Mouse (Mus musculus): ENCODE data around the gene Slx1b.
"Not testable (repeated sequence)": the region's sequence is repeated elsewhere in the genome, so short reads cannot be mapped to it uniquely, and the experiment has no call there.

The Slx1b gene

DNA sequence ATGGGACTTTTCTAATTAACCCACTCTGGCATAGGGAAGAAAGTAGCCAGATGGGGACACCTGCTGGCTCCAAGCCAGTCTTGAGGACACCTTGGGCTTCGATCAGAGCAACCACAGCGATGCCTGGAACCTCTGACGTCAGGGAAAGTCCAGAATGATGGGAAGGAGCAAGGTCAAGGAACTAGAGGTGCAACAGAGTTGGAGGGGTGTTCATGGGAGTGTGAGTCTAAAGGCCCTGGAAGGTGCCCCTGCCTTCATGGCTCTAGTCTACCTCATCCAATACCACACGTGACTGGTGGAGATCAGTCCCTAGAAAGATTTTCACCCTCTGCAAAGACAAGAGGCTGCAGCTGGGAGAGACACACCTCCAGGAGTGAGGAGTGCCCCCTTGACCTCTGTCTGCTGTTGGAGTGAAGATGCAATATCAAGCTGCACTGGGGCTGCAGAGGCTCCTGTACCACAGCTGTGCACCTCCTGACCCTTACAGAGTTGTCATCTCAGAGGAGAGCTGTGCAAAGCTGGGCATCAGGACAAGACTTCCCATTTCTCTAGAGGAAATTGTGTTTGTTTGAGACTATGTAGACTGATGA lies 18.9 kb downstream of the Slx1b start:
- no peak for DNase-seq (ENCODE audit: low spot score in 2 of 2)

DNA sequence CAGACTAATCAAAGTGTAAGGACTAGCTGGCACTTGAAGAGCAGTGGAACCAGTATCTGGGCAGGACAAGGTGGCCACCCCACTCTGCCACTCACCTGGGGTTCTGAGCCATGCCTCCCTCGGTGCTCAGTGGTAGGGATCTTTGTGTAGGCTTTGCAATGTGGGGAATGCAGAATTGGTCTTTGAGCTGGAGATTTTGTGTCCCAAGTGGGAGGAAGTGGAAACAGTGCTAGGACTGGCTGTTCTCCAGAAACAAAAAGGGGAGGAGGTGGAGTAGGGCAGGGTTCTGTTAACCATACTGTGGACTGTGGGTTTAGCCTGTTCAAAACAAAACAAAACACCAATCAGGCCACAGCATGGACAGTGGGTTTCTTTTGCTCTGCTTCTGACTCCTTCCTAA lies 19.4 kb downstream of the Slx1b start, which contains the start of gene Sult1a1:
Sult1a1 (minus strand) TSS at position 226 of the 400 bp plus-strand sequence.
- peak in 1 of 2 experiments; percentile 39 for DNase-seq (ENCODE audit: low spot score in 2 of 2)

DNA sequence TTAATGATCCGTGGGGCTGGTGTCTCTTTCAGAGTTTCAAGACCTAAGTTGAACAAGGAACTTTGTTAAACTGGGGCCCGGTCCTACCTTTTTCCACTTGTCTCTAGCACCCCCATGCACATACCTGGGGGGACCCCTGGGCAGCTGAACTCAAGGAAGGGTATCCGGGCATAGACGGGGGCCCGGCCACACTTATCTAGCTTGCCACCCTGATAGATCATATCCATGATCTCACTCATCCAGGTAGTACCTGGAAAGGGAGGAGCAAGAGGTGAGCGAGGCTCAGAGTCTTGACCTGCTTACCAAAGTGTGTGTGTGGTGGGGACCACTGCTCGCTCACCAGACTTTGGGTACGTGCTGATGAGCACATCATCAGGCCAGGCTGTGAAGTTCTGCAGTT lies 20.5 kb downstream of the Slx1b start:
- DNase-seq (ENCODE audit: low spot score in 2 of 2) = no peak

DNA sequence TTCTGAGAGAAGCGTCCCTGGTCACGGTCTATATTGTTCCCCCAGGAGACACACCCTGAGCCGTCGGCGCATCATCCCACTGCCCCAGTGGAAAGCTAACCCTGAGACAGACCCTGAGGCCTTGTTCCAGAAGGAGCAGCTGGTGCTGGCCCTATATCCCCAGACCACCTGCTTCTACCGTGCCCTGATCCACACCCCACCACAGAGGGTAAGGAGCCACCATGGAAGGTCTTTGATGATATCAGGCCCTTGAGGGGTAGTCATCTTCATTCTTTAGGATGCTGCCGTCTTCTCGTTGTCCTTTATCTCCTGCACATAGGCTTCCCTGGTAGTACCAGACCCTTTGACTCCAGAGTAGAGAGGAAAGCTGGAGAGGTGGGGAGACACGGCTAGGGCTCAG lies 23.5 kb downstream of the Slx1b start:
- no peak for DNase-seq (ENCODE audit: low spot score in 2 of 2)

DNA sequence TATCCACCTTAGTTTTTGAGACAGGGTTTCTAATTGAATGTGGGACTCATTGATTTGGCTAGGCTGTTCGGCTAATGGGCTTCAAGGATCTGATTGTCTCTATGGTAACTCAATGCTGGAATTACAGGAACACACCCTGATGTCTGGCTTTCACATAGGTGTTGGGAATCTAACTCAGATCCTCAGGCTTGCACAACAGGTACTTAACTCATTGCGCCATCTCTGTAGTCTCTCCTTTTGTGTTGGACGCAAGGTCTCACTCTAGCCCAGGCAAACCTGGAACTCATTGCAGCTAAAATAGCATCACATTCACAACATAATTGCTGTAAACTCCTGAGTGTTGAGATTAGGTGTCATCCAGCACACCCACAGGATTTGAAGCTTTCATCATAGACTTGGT lies 25.4 kb downstream of the Slx1b start:
- DNase-seq (ENCODE audit: low spot score in 2 of 2) = no peak

DNA sequence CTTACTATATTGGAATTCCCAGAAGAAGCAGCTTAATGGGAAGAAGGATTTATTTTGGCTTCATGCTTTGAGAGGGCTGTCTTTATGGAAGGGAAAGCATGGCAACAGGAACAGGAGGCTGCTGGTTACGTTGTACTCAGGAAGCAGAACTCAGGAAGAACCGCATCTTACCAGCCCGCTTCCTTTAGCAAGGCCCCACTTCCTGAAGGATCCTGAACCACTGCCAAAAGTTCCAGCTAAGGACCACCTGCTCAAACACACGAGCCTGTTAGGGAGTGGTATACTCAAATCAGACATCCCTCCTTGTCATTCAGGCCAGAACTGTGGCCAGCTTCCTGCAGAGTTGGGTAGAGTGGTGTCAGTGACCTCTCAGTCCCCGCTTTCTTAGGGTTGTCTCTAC lies 27.1 kb downstream of the Slx1b start:
- DNase-seq (ENCODE audit: low spot score in 2 of 2) = no peak

DNA sequence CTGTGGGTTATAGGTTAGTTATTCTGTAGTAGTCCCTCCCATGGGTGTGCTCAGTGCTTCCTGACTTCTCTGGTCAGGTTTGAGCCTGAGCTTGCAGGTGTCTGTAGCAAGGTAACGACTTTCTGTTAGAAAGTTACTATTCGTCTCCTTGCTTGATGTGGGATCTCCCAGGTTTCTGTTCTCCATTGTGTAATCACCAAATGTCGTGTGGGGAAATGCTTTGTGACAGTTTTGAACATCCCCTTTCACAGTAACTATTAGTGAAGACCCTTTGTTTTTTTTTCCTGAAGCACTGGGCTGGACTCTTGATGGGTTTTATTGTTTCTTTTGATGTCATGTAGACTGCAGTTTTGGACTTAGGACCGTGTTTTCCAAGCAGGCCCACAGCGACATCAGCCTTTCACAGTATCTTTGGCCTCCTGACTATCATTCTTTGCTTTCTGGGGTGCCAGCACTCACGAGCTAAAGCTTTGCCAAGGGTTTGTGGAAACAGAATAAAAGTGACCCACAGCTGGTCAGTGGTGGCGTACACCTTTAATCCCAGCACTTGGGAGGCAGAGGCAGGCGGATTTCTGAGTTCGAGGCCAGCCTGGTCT lies 28.0 kb downstream of the Slx1b start:
- DNase-seq (ENCODE audit: low spot score in 2 of 2) = no peak

DNA sequence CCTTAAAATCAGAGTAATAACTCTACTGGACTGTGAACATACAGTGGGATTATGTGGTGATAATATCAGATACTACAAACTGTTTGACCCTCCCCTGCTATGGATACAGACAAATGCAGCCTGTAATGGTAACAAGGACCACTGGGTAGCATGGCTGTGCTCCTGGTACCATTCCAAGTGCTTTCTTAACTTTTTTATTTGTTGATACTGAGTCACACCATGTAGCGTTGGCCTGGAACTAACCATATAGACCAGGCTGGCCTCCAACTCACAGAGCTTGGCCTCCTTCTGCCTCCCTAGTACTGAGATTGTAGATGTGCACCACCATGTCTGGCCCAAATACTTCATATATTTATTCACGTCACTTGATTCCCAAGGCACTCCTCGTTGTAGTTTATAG lies 30.3 kb downstream of the Slx1b start:
- no peak for DNase-seq (ENCODE audit: low spot score in 2 of 2)

DNA sequence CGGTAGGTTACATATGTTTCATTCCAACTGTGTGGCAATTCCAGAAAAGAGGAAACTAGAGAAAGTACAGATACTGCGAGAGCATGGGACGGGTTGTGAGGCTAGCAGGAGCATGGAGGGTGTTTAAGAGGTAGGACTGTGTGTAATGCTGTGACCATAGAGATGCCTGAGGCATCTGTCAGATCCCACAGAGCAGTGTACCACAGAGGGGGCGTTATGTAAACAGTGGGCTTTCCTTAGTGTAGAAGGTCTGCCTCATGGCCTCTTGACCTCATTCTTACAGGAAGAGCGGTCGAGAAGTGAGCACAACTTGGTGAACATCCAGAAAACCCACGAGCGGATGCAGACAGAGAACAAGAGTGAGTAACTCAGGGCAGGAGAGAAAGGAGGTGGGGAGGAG lies 31.9 kb downstream of the Slx1b start:
- no peak for DNase-seq (ENCODE audit: low spot score in 2 of 2)

DNA sequence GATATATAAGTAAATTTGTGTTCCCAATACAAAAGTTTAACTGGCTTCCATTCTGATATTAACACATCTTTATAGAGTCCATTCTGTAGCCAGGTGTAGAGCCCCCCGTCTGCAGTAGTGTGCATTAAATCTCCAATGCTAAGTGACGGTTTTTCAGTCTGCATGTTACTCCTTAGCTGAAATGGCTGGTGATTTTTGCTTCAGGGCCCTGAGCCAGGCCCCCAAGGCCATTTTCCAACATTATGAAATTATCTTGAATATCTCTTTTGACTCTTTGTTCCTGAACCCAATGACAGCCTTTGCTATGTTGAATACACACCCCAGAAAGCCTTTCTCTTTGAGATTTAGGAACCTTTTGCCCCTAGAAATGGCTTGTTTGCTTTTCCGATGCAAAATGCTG lies 35.8 kb downstream of the Slx1b start:
- no peak for DNase-seq (ENCODE audit: low spot score in 2 of 2)

DNA sequence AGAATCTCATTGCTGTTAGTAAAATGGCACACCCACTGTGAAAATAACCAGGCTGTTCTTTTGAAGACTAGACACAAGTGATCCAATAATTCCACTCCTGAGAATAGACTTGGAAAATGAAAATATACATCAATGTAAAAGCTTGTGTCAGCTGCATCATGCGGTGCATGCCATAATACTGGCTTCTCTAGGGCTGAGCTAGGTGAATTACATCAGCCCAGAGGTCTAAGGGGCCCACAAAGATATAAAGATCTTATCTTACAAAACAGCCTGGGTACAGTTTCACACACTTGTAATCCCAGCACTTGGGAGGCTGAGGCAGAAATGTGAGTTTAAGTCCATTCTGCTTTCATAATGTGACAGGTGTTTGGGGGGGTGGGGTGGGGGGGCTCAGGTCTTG lies 38.1 kb downstream of the Slx1b start:
- no peak for DNase-seq (ENCODE audit: low spot score in 2 of 2)

DNA sequence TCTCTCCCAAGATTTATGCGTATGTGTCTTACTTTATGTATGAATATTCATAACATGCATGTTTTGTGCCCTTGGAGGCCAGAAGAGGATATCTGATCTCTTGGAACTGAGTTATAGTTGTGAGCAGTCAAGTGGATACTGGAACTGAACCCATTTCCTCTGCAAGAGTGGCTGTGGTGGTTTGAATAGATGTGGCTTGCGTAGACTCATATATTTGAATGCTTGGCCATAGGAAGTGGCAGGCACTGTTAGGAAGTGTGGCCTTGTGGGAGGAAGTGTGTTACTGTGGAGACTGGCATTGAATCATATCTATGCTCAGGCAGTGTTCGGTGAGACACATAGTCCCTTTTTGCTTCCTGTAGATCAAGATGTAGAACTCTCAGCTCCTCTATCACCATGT lies 39.9 kb downstream of the Slx1b start:
- DNase-seq (ENCODE audit: low spot score in 2 of 2) = no peak

DNA sequence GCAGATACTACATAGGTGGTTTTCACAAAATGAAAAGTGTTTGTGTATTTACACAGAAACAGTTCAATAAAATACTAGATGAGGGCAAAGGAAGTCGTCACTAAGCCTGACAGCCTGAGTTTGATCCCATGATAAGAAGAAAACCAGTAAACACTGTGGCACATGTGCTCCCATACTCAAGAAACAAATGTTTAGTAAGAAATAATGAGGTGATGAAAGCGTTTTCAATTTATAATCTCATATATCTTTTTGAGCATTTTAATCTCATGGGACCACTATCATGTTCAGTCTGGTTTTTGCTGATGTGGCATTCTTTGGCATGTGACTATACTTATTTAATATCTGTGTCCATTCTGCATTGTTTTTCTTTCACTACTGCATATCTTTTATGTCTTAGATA lies 41.6 kb downstream of the Slx1b start:
- no peak for DNase-seq (ENCODE audit: low spot score in 2 of 2)

DNA sequence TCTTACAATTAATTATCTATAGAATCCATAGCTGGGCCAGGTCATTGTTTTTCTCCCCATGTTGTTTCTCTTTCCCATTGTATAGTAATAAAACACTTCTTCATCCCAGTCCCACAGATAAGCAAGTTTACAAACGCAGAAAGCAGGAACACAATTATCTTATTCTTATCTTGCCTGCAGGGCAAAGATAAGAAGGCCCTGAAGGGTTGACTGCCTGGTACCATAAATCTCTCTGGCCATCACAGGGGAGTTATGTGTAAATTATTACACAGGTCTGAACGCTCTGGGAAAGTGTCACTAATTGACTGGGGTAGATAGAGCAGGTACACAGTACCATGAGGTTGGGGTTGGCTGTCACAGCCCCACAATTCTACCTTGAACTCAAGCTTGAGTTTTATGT lies 44.7 kb downstream of the Slx1b start:
- no peak for DNase-seq (ENCODE audit: low spot score in 2 of 2)

DNA sequence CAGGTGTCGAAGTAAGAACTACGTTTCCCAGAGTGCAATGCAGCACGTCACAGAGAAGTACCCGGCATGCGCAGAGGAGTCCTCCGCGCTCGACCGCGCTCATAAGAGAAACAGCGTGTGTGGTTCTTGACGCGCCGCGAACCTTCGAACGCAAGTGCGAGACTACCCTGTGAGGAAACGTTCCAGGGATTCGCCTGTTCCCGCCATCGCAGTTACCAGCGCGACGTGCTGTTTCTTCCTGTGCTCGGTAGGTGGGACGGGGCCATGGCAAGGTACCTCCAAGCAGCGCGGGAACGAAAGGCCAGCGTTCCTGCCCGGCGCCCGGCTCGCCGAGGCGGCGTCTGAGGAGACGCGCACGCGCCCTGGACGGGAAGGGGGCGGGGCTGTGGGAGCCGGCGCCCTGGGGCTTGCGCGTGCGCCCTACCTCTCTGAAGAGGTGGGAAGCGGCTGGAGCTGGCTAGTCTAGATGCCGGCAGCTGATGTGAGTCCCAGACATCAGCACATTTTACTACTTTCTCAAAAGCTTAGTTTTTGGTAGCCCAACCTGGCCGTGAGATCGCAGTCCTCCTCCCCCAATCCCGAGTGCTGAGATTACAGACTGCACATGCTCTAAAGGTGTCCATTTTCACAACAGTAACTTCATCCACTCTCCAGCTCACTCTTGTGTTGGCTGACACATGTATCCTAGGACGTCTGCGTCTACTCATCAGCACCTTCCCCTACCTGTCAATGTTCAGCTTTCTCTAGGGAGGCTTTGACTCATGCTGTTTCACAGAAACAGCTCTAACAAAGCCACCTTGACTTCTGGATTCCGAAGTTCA lies 46.1 kb downstream of the Slx1b start, which contains the start of gene Sgf29:
Sgf29 (plus strand) TSS at position 79 of the 821 bp plus-strand sequence.
- peak; percentile 86 to 93 for DNase-seq (ENCODE audit: low spot score in 2 of 2)

DNA sequence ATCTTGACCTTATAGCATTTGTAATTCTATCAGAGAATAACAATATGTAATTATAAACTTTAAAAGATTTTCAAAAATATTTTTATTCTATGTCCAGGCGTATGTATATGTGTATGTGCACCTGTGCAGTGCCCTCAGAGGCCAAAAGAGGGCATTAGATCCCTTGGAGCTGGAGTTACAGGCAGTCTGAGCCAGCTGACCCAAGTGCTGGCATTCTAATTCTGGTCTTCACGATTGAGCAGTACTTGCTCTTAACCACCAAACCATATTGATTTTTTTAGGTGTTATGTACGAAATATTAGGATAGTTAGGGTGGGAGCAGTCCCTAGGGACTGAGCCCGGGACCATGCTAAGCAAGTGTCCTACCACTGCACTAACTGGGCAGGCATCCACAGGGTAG lies 47.1 kb downstream of the Slx1b start:
- DNase-seq (ENCODE audit: low spot score in 2 of 2) = no peak

DNA sequence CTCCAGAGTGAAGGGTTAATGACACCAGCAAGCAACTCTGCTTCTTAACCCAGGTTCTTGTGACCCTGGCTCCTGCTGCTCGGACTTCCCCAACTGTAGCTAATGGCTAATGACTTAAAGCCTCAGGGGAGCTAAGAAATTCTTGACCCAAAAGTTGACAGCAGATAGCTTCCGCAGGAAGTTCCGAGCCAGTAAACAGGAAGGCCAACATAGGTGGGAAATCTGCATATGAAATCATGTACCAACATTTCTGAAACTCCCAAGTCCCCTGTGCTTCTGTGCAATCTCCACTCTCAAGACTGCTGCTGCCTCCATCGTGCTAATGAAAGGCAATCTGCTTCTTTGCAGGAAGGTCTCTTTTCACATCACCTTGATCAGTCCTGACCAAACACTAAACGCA lies 49.9 kb downstream of the Slx1b start:
- DNase-seq (ENCODE audit: low spot score in 2 of 2) = no peak

DNA sequence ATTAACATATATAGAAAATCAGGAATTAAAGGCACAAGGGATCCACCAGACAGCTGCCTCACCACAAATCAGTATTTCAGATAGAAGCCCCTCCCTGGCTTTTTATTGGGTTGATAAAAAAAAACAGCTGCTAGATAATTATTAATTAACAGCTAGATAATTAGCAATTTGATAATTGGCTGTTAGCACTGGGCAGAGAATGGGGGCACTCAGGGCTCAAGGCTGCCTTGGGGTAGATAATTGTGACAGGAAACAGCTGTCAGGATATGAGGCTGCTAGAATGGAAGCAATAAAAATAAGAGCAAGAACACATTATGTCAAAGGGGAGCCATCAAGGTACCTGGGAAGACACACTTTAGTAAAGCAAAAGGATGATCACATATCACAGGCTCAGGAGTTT lies 50.7 kb downstream of the Slx1b start:
- DNase-seq (ENCODE audit: low spot score in 2 of 2) = no peak

DNA sequence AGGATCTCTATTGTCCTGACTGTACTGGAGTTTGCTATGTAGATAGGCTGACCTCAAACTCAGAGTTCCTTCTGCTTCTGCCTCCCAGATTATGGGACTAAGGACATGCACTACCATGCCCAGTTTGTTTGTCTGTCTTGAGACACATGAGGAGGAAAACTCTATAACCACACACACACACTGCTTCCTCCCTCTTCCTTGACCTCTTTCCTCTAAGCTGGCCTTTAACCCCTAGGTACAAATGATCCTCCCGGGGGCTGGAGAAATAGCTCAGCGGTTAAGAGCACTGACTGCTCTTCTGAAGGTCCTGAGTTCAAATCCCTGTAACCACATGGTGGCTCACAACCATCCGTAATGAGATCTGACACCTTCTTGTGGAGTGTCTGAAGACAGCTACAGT lies 51.2 kb downstream of the Slx1b start:
- DNase-seq (ENCODE audit: low spot score in 2 of 2) = no peak

DNA sequence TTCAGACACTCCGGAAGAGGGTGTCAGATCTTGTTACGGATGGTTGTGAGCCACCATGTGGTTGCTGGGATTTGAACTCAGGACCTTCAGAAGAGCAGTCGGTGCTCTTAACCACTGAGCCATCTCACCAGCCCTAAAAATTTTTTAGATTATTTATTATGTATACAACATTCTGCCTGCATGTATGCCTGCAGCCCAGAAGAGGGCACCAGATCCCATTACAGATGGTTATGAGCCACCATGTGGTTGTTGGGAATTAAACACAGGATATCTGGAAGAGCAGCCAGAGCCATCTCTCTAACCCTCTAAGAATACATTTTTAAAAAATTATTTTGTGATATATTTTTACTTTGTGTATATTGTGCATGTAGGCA lies 52.4 kb downstream of the Slx1b start:
- not testable (repeated sequence) for DNase-seq (ENCODE audit: low spot score in 2 of 2)

DNA sequence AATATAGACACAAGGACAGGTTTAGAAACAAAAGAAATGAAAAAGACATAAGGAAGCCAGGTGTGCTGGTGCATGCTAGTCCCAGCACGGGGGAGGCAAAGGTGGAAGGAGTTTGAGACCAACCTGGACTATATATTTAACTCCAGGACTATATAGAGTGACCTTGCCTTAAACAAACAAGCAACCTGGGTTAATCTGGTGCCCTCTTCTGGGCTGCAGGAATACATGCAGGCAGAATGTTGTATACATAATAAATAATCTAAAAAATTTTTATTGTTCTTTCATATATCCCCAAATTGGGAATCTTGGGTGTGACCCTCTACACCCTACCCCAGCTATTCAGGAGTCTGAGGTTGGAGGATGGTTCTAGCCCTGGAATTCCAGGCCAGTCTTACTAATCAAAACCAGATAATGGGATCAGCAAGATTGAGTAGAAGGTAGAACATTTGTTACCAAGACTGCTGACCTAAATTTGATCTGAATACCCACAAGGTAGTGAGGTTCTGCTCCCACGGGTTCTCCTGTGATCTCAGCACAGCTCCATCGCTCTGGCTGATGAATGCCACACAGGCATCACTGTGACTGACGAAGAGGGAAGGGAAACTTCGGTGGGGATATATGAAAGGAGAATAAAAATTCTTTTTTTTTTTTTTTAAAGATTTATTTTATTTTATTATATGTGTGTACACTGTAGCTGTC lies 52.9 kb downstream of the Slx1b start:
- DNase-seq (ENCODE audit: low spot score in 2 of 2) = no peak
